Mouse (Mus musculus): ENCODE data around the gene Trpv2. TPM values are rescaled to one million over a fixed set of nuclear protein-coding genes. Genes with fewer than 3 reads are reported as not detected.
"Not testable (repeated sequence)": the region's sequence is repeated elsewhere in the genome, so short reads cannot be mapped to it uniquely, and the experiment has no call there.

The Trpv2 gene
- total RNA-seq, 2 experiments from 2014 or later: 13.1 to 13.9 TPM

- DNase-seq: peak; percentile 85 to 87
These were observed 74.5 kb downstream of the Trpv2 start, which contains the start of gene Mmgt2 for GRCm38 (mm10) chr11:62648591-62649391. Mmgt2 (plus strand) TSS chr11:62648664.

GRCm38 (mm10) chr11:62649803-62650202 is 75.5 kb downstream of the Trpv2 start:
- DNase-seq: not testable (repeated sequence)

Other genes starting within 250 kb of the Trpv2 start
- gene Pigl, start 116.0 kb upstream of the Trpv2 start, total RNA-seq (2021): 1 to 10 TPM; 6.4 to 8.4 TPM
- gene Ncor1, start 115.9 kb upstream of the Trpv2 start, total RNA-seq (2021): 100 to 1,000 TPM; 276 to 321 TPM
- gene Cenpv, start 35.2 kb upstream of the Trpv2 start, total RNA-seq (2021): 10 to 100 TPM; 37.6 to 39.6 TPM
- gene Ubb, start 23.3 kb upstream of the Trpv2 start, total RNA-seq (2021): 1,000 to 10,000 TPM; 1,774 to 1,889 TPM
- gene Lrrc75a, start 74.0 kb downstream of the Trpv2 start, total RNA-seq (2021): 1 to 10 TPM; 7.7 to 8.1 TPM
- 10 to 100 TPM; 16.5 to 17.1 TPM for gene Mmgt2, start 74.2 kb downstream of the Trpv2 start, total RNA-seq (2021)
- 10 to 100 TPM; 14.6 to 18.6 TPM for gene Zfp287, start 157.4 kb downstream of the Trpv2 start, total RNA-seq (2021)
- gene Gm10428, start 178.6 kb downstream of the Trpv2 start, total RNA-seq (2021): not detected
- gene Zfp286, start 215.0 kb downstream of the Trpv2 start, total RNA-seq (2021): 10 to 100 TPM; 22.0 to 24.2 TPM
- 1 to 10 TPM; 1.2 to 1.7 TPM for gene Trim16, start 245.7 kb downstream of the Trpv2 start, total RNA-seq (2021)

Data from layer of hippocampus, postnatal 36 days (tissue).